Mouse (Mus musculus) forebrain, embryonic 16.5 days (tissue): ENCODE data around the gene Arid1b. TPM values are rescaled to one million over a fixed set of nuclear protein-coding genes. Genes with fewer than 3 reads are reported as not detected.

Source experiments
- ATAC-seq: fragments of 200-750 bp; cut with Nextera tagmentation; 2 replicates; pipeline ENCODE4 v1.8.0; 2017; ENCODE audit warnings: mild to moderate bottlenecking, moderate library complexity
- H3K27ac ChIP-seq: fragments of 300-500 bp; sonication (generic); 2 replicates; pipeline ENCODE4 v1.5.1; 2014; ENCODE audit warnings: low read length, control low read depth
- H3K27me3 ChIP-seq: fragments of 300-500 bp; sonication (generic); replicated peaks from 2 replicates; pipeline ENCODE4 v1.6.1; 2014; ENCODE audit warnings: low read length; ENCODE audit not compliant: control insufficient read depth, insufficient read depth
- H3K36me3 ChIP-seq: fragments of 300-500 bp; sonication (generic); 2 replicates; pipeline ENCODE4 v1.6.1; 2014; ENCODE audit not compliant: control insufficient read depth, insufficient read depth
- H3K4me1 ChIP-seq: fragments of 300-500 bp; sonication (generic); replicated peaks from 2 replicates; pipeline ENCODE4 v1.6.1; 2014; ENCODE audit warnings: low read length; ENCODE audit not compliant: control insufficient read depth, insufficient read depth
- H3K4me2 ChIP-seq: fragments of 300-500 bp; sonication (generic); 2 replicates; pipeline ENCODE4 v1.6.1; 2014; ENCODE audit warnings: mild to moderate bottlenecking, low read length, control low read depth
- H3K4me3 ChIP-seq: fragments of 300-500 bp; sonication (generic); replicated peaks from 2 replicates; pipeline ENCODE4 v1.5.1; 2014; ENCODE audit warnings: mild to moderate bottlenecking, low read length, control low read depth
- H3K9ac ChIP-seq: fragments of 300-500 bp; sonication (generic); replicated peaks from 2 replicates; pipeline ENCODE4 v1.6.1; 2014; ENCODE audit warnings: low read depth, low read length, control low read depth
- H3K9me3 ChIP-seq: fragments of 300-500 bp; sonication (generic); 2 replicates; pipeline ENCODE4 v1.6.1; 2016; ENCODE audit warnings: low read length; ENCODE audit not compliant: control insufficient read depth
- WGBS: fragments of 180-500 bp; shearing (Covaris S2); extraction: QIAGEN DNeasy Blood & Tissue Kit; methylation state at CpG from one replicate; pipeline ENCODE4 v1.1.7; 2014; 5-methylcytosine and 5-hydroxymethylcytosine counted together
- polyA plus RNA-seq: library from polyadenylated mRNA; unstranded; fragments of >200 nt; fragmentation: Nextera tagmentation; extraction: Ambion mirVana; gene quantifications from 2 replicates; pipeline ENCODE4 v1.2.1, GENCODE M21; 2015

Arid1b gene
- polyA plus RNA-seq, 1 experiment from 2014 or later: 15.1 TPM

- no peaks in the 10 kb centered on the region for H3K36me3 ChIP-seq
- no peak overlapping the region for H3K27ac ChIP-seq
- no peak overlapping the region; the same call in 1 of the 2 replicates for H3K9ac ChIP-seq
- H3K27me3 ChIP-seq: no peaks in the 10 kb centered on the region
- no peak overlapping the region for H3K4me3 ChIP-seq
- no peaks in the 10 kb centered on the region for H3K9me3 ChIP-seq
- peaks cover 28% of the 10 kb centered on the region for H3K4me1 ChIP-seq
- WGBS: 77% methylated on average over 3 of the region's 3 CpGs
- no peak overlapping the region for H3K4me2 ChIP-seq
- ATAC-seq: no peak
These were observed 270.7 kb downstream of the Arid1b start for GRCm38 (mm10) chr17:5264783-5265182.

DNA sequence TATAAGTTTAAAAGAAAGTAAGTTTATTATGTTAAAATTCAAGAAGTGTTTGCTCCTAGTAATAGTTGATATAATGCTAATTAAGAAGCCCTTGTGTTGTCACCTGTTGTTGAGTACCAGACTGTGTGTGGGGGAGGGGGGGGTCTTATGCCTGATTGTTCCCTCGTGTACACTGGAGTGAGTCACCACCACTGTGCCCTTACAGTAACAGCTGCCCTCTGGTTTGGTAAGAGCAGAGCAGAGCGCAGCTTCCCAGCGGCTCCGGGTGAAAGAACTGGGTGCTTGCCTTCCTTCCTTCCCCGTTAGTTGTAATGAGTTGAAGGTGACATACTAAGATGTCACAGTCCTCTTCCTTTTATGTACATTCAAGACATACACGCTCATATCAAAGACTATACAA is 271.5 kb downstream of the Arid1b start:
- H3K27me3 ChIP-seq: no peaks in the 10 kb centered on the region
- H3K4me1 ChIP-seq: peaks cover 28% of the 10 kb centered on the region
- no peak overlapping the region for H3K4me2 ChIP-seq
- H3K4me3 ChIP-seq: no peak overlapping the region
- no peak overlapping the region for H3K9ac ChIP-seq
- no peak for ATAC-seq
- 81% methylated on average over 6 of the region's 6 CpGs for WGBS
- H3K9me3 ChIP-seq: no peaks in the 10 kb centered on the region
- H3K27ac ChIP-seq: no peak overlapping the region
- H3K36me3 ChIP-seq: no peaks in the 10 kb centered on the region

- ATAC-seq: no peak; the same call in 1 of the 2 replicates
- Histone ChIP-seq H3K4me2 (no peak overlapping the region), H3K27me3 (no peaks in the 10 kb centered on the region), H3K9me3 (no peaks in the 10 kb centered on the region), H3K4me1 (peaks cover 30% of the 10 kb centered on the region), H3K36me3 (no peaks in the 10 kb centered on the region), H3K9ac (no peak overlapping the region), H3K4me3 (no peak overlapping the region), H3K27ac (peak overlapping the region; percentile 12; the same call in 1 of the 2 replicates)
- 38% methylated on average over 6 of the region's 6 CpGs for WGBS
These were observed 273.6 kb downstream of the Arid1b start for GRCm38 (mm10) chr17:5267747-5268146.

GRCm38 (mm10) chr17:5269302-5269701 is 275.2 kb downstream of the Arid1b start:
- H3K9ac ChIP-seq: no peak overlapping the region
- H3K27me3 ChIP-seq: no peaks in the 10 kb centered on the region
- peaks cover 36% of the 10 kb centered on the region for H3K4me1 ChIP-seq
- no peak overlapping the region for H3K27ac ChIP-seq
- H3K9me3 ChIP-seq: no peaks in the 10 kb centered on the region
- H3K4me2 ChIP-seq: no peak overlapping the region
- H3K4me3 ChIP-seq: no peak overlapping the region
- ATAC-seq: no peak
- H3K36me3 ChIP-seq: no peaks in the 10 kb centered on the region
- 86% methylated on average over 10 of the region's 10 CpGs for WGBS

- ATAC-seq: no peak
- H3K9me3 ChIP-seq: no peaks in the 10 kb centered on the region
- H3K36me3 ChIP-seq: no peaks in the 10 kb centered on the region
- H3K9ac ChIP-seq: no peak overlapping the region
- H3K27ac ChIP-seq: no peak overlapping the region
- WGBS: 72% methylated on average over 16 of the region's 16 CpGs
- H3K4me3 ChIP-seq: no peak overlapping the region
- no peak overlapping the region for H3K4me2 ChIP-seq
- no peaks in the 10 kb centered on the region for H3K27me3 ChIP-seq
- peaks cover 36% of the 10 kb centered on the region for H3K4me1 ChIP-seq
These were observed 275.6 kb downstream of the Arid1b start for GRCm38 (mm10) chr17:5269774-5270173.

- peaks cover 36% of the 10 kb centered on the region for H3K4me1 ChIP-seq
These were observed 276.7 kb downstream of the Arid1b start for GRCm38 (mm10) chr17:5270823-5271222.

GRCm38 (mm10) chr17:5273118-5273517 is 279.0 kb downstream of the Arid1b start:
- peak overlapping the region; percentile 53; the same call in 1 of the 2 replicates for H3K27ac ChIP-seq
- ATAC-seq: peak; percentile 43; the same call in 1 of the 2 replicates
- H3K36me3 ChIP-seq: no peaks in the 10 kb centered on the region
- no peak overlapping the region for H3K4me3 ChIP-seq
- 50% methylated on average over 3 of the region's 3 CpGs for WGBS
- peaks cover 29% of the 10 kb centered on the region for H3K4me1 ChIP-seq
- no peak overlapping the region for H3K9ac ChIP-seq
- no peaks in the 10 kb centered on the region for H3K27me3 ChIP-seq
- H3K9me3 ChIP-seq: no peaks in the 10 kb centered on the region
- H3K4me2 ChIP-seq: no peak overlapping the region

More at GRCm38 (mm10) chr17:5270823-5271222, 276.7 kb downstream of the Arid1b start:
- H3K4me3 ChIP-seq: no peak overlapping the region
- no peaks in the 10 kb centered on the region for H3K27me3 ChIP-seq
- H3K4me2 ChIP-seq: no peak overlapping the region
- ATAC-seq: peak; percentile 43; the same call in 1 of the 2 replicates
- WGBS: 37% methylated on average over 6 of the region's 6 CpGs
- no peak overlapping the region for H3K9ac ChIP-seq
- H3K27ac ChIP-seq: no peak overlapping the region
- no peaks in the 10 kb centered on the region for H3K9me3 ChIP-seq
- H3K36me3 ChIP-seq: no peaks in the 10 kb centered on the region

DNA sequence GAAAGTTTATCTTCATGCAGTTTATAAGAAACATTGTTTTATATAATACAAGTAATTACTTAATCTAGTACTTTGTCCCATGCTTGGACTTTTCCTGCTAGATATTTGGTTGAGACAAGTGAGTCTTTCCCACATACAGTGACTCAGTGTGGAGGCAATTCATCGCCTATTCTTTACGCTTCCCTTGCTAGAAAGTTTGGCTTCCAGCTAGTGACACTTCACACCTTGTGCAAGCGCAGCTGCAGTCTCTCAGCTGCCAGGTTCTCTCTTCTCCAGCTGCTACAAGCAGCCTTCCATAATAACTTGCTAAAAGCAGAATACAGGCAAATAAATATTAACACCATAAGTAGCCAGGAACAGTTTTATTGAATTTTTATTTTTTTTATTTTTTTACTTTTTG is 279.6 kb downstream of the Arid1b start:
- H3K9me3 ChIP-seq: no peaks in the 10 kb centered on the region
- no peaks in the 10 kb centered on the region for H3K27me3 ChIP-seq
- peaks cover 28% of the 10 kb centered on the region for H3K4me1 ChIP-seq
- 39% methylated on average over 3 of the region's 3 CpGs for WGBS
- H3K4me2 ChIP-seq: no peak overlapping the region
- H3K36me3 ChIP-seq: no peaks in the 10 kb centered on the region
- H3K9ac ChIP-seq: no peak overlapping the region
- ATAC-seq: peak; percentile 61; the same call in 1 of the 2 replicates
- no peak overlapping the region for H3K27ac ChIP-seq
- H3K4me3 ChIP-seq: no peak overlapping the region

GRCm38 (mm10) chr17:5274429-5274828 is 280.3 kb downstream of the Arid1b start:
- Histone ChIP-seq H3K4me2 (no peak overlapping the region), H3K4me1 (peaks cover 27% of the 10 kb centered on the region), H3K27ac (no peak overlapping the region), H3K9ac (no peak overlapping the region), H3K36me3 (no peaks in the 10 kb centered on the region), H3K4me3 (no peak overlapping the region), H3K27me3 (no peaks in the 10 kb centered on the region), H3K9me3 (no peaks in the 10 kb centered on the region)
- ATAC-seq: no peak
- WGBS: 85% methylated on average over 3 of the region's 3 CpGs

GRCm38 (mm10) chr17:5275749-5276148 is 281.6 kb downstream of the Arid1b start:
- no peaks in the 10 kb centered on the region for H3K9me3 ChIP-seq
- WGBS: 90% methylated on average over 6 of the region's 6 CpGs
- no peak overlapping the region for H3K27ac ChIP-seq
- no peak for ATAC-seq
- no peak overlapping the region for H3K4me3 ChIP-seq
- H3K4me2 ChIP-seq: no peak overlapping the region
- no peak overlapping the region for H3K9ac ChIP-seq
- H3K36me3 ChIP-seq: 0 out of 2 replicates have a peak, but pooled peaks cover 2% of the 10 kb centered on the region
- H3K27me3 ChIP-seq: no peaks in the 10 kb centered on the region
- peaks cover 25% of the 10 kb centered on the region for H3K4me1 ChIP-seq
